Mouse (Mus musculus): ENCODE measurements around the gene Pias4.

- TF ChIP-seq MAX (IDR thresholded peaks at IDR 0.05) (no peak), MYOG (IDR thresholded peaks at IDR 0.05; ENCODE audit: control insufficient read depth, extremely low read depth, insufficient read length) (no peak)
Measured at GRCm38 (mm10) chr10:81193991-81194774, 26.5 kb upstream of the Pias4 start.
